Mouse (Mus musculus) subcutaneous adipose tissue, adult 2 months (tissue): Measurements from ENCODE around the gene Cdk15. TPM values are rescaled to one million over a fixed set of nuclear protein-coding genes. Genes with fewer than 3 reads are reported as not detected.

Source experiments
- polyA plus RNA-seq: library from polyadenylated mRNA; depleted of rRNA; stranded (reverse); fragments of >200 nt; gene quantifications from 2 replicates; pipeline ENCODE4 v1.2.3, GENCODE M21; 2012; ENCODE audit warnings: low replicate concordance; rRNA removed

Gene Cdk15
- polyA plus RNA-seq = 0.39 and 1.2 TPM in 2 replicates

DNA sequence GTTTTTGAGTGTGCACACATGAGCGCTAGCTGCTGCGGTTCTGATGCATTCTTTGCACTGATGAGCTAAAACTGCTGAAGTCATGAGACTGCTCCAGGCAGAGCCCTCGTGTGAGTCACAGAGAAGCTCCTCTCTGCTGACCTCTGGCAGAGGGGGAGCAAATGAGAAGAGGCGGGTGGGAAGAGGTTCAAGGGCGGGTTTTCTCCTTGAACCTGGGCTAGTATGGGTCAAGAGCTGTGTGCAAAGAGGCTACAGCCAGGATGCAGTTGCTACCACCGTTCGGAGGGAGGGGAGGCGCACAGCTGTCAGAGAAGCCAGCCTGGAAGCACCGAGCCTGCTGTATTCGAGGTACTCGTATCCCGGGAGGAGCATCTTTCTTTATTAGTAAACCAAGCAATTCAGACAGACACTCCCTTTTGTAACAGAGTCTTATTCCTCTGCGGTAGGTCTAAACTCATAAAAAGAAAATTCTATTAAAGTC is at the start of gene Cdk15:
Gene Cdk15, plus strand, starts transcription at position 156 of the 481 bp plus-strand sequence.

DNA sequence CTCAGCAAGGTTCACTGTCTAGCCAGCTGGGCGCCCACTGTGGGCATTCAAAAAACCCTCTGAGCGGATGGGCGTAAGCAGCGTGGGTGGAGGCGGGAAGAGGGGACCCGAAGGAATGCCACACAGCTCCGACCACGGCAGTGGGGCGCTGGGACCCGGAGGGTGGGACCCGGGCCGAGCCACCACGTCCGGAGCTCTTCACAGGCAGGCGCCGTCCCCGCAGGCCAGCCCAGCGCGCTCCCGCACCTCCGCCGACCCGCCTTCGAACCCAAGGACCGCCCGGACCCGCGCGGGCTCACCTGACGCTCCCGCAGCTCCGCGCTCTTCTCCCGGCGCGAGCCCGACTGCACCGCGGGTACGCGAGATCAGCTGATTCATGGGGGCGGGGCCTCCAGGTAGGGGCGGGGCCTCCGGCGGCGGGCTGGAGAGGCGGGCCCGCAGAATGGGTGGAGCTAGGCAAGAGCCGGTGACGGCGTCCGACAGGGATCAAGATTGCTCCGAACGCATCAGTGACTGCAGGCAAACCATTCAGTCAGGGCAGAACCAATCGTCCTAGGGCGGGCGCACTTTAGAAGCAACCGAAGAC is 19.8 kb upstream of the Cdk15 start, which contains the start of gene Als2:
Gene Als2, minus strand, starts transcription at position 376 of the 586 bp plus-strand sequence.

Other genes with a start within 250 kb of the Cdk15 start
- gene C2cd6, start 162.0 kb upstream of the Cdk15 start, polyA plus RNA-seq = not detected in 2 replicates
- 7.5 and 12.3 TPM in 2 replicates for gene Tmem237, start 136.5 kb upstream of the Cdk15 start, polyA plus RNA-seq
- 0.89 and 2.0 TPM in 2 replicates for gene Mpp4, start 93.5 kb upstream of the Cdk15 start, polyA plus RNA-seq
- gene Als2, start 19.7 kb upstream of the Cdk15 start, polyA plus RNA-seq = 7.7 and 7.9 TPM in 2 replicates
- 8.5 and 33.7 TPM in 2 replicates for gene Fzd7, start 225.5 kb downstream of the Cdk15 start, polyA plus RNA-seq